Mouse (Mus musculus): ENCODE data around the gene Ccdc60. TPM values are rescaled to one million over a fixed set of nuclear protein-coding genes. Genes with fewer than 3 reads are reported as not detected.

The Ccdc60 gene
- polyA plus RNA-seq, 1 experiment from 2014 or later: 0.74 TPM

GRCm38 (mm10) chr5:116108651-116109050 is 180.1 kb downstream of the Ccdc60 start:
- WGBS: 86% methylated on average over 10 of the region's 10 CpGs
- ATAC-seq (replicated peaks; ENCODE audit: low FRiP score): no peak

DNA sequence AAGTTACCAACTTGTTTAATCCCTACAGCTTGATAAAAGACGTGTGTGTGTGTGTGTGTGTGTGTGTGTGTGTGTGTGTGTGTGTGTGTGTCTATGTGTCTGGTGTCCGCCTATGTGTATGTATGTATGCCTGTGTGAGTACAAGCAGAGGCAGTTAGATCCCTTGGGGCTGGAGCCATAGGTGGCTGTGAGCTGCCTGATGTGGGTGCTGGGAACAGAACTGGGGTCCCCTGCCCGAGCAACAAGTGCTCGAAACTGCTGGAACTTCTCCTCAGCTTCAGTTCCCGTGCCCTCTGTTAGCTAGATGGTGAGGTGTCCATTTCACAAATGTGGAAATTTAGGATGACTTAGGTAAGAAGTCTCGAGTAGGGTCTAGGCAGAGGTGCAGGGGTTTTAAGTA is 204.6 kb downstream of the Ccdc60 start:
- H3K4me1 ChIP-seq: peaks cover 4% of the 10 kb centered on the region; the same call in 1 of the 2 replicates
- no peaks in the 10 kb centered on the region for H3K36me3 ChIP-seq
- peaks cover 30% of the 10 kb centered on the region for H3K27me3 ChIP-seq
- WGBS: 90% methylated on average over 6 of the region's 6 CpGs
- ATAC-seq (replicated peaks; ENCODE audit: low FRiP score): no peak
- H3K9me3 ChIP-seq (replicated peaks): no peaks in the 10 kb centered on the region
- no peak overlapping the region for H3K4me3 ChIP-seq (replicated peaks)
- H3K27ac ChIP-seq: no peak overlapping the region
- H3K4me2 ChIP-seq: no peak overlapping the region
- H3K9ac ChIP-seq: no peak overlapping the region

More at GRCm38 (mm10) chr5:116108651-116109050, 180.1 kb downstream of the Ccdc60 start:
- Histone ChIP-seq H3K27me3 (no peaks in the 10 kb centered on the region), H3K4me2 (no peak overlapping the region), H3K9me3 (replicated peaks) (no peaks in the 10 kb centered on the region), H3K36me3 (no peaks in the 10 kb centered on the region), H3K4me3 (replicated peaks) (no peak overlapping the region), H3K4me1 (no peaks in the 10 kb centered on the region), H3K9ac (no peak overlapping the region), H3K27ac (no peak overlapping the region)

DNA sequence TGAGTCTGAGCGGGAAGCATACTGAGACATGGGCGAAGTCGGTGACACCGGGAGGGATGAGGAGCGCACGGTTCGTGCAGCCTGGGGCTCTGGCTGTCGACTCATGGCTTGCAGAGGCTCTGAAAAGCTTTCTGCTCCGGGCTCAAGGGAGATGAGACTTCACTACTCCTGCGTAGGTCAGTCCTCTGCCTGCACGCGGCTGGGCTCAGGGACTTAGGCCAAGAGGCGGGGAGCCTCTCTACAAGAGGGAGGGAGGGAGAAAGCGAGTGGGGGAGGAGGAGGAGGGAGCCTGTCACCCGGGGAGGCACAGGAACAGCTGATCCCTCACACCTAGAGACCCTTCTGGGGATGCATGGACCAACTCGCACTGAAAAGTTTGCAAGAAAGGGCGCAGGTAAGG is 205.7 kb downstream of the Ccdc60 start, which contains the start of gene Tmem233:
Gene Tmem233 (minus strand): TSS at position 164 of the 400 bp plus-strand sequence.
- Histone ChIP-seq H3K27me3 (peaks cover 30% of the 10 kb centered on the region), H3K27ac (no peak within 1 kb of the TSS), H3K9ac (no peak within 1 kb of the TSS), H3K4me3 (replicated peaks) (no peak within 1 kb of the TSS), H3K4me1 (peaks cover 4% of the 10 kb centered on the region; the same call in 1 of the 2 replicates), H3K4me2 (no peak within 1 kb of the TSS), H3K36me3 (no peaks in the 10 kb centered on the region), H3K9me3 (replicated peaks) (no peaks in the 10 kb centered on the region)
- 15% methylated on average over 17 of the region's 17 CpGs for WGBS
- ATAC-seq (replicated peaks; ENCODE audit: low FRiP score): no peak

DNA sequence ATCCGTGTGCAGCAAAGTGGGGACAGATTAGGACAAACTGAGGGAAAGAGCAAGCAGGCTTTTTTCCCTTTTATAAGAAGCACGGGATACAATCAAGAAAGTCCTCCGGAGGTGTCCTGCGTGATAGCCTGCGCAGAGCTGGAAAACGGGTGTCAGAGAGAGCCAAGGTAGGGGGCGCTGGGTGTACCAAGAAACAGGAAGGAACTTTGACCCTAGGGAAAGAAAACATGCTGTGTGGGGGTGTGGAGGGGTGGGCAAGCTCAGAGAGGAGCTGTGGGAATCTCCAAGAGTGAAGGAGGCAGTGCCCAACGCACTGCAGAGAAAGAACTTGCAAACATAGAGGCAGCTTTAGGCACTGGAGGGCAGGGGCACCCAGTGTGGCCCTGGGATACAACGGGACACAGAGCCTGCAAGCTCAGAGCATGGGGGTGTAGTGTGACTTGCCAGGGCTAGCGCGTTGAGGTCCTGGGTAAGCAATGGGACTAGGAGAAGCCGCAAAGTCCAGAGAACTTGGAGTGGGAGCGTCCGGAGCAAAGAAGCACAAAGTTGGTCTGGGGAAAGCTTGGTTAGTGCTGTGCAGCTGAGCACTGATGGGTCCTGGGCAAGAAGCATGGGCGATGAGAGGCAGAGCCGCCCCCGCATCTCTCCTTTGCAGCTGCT is 206.4 kb downstream of the Ccdc60 start:
- H3K27me3 ChIP-seq: peaks cover 30% of the 10 kb centered on the region
- peaks cover 4% of the 10 kb centered on the region; the same call in 1 of the 2 replicates for H3K4me1 ChIP-seq
- ATAC-seq (replicated peaks; ENCODE audit: low FRiP score): no peak
- 35% methylated on average over 17 of the region's 17 CpGs for WGBS
- no peaks in the 10 kb centered on the region for H3K36me3 ChIP-seq
- H3K4me2 ChIP-seq: no peak overlapping the region
- H3K4me3 ChIP-seq (replicated peaks): no peak overlapping the region
- H3K9ac ChIP-seq: no peak overlapping the region
- H3K9me3 ChIP-seq (replicated peaks): no peaks in the 10 kb centered on the region
- H3K27ac ChIP-seq: no peak overlapping the region

- no peaks in the 10 kb centered on the region for H3K36me3 ChIP-seq
- H3K4me2 ChIP-seq: no peak overlapping the region
- H3K4me3 ChIP-seq (replicated peaks): no peak overlapping the region
- ATAC-seq (replicated peaks; ENCODE audit: low FRiP score): no peak
- no peaks in the 10 kb centered on the region for H3K9me3 ChIP-seq (replicated peaks)
- H3K27me3 ChIP-seq: peaks cover 30% of the 10 kb centered on the region
- peaks cover 4% of the 10 kb centered on the region; the same call in 1 of the 2 replicates for H3K4me1 ChIP-seq
- no peak overlapping the region for H3K9ac ChIP-seq
- no peak overlapping the region for H3K27ac ChIP-seq
- 75% methylated on average over 7 of the region's 7 CpGs for WGBS
Observed at GRCm38 (mm10) chr5:116081616-116082015, 207.2 kb downstream of the Ccdc60 start.

DNA sequence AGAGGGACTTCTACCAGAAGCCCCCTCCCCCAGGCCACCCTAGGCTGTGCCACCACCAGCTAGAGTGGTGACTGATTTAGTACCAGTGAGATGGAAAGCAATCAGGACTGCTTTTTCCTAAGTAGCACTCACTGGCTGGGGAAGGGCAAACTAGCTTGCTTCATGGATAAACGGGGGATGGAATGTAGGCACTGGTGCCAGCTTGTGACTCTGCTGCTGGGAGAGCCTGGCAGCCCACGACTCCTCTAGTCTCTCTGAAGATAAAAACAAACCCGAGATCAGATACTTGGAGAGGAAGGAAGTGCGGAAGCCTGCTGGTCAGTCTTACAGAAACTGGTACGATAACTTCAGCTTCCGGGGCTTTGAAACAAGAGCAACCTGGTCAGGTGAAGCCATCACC is 208.0 kb downstream of the Ccdc60 start:
- ATAC-seq (replicated peaks; ENCODE audit: low FRiP score): no peak
- H3K27me3 ChIP-seq: peaks cover 30% of the 10 kb centered on the region
- H3K4me1 ChIP-seq: peaks cover 4% of the 10 kb centered on the region; the same call in 1 of the 2 replicates
- no peak overlapping the region for H3K27ac ChIP-seq
- H3K9ac ChIP-seq: no peak overlapping the region
- H3K4me3 ChIP-seq (replicated peaks): no peak overlapping the region
- WGBS: 58% methylated on average over 6 of the region's 6 CpGs
- no peaks in the 10 kb centered on the region for H3K36me3 ChIP-seq
- H3K4me2 ChIP-seq: no peak overlapping the region
- no peaks in the 10 kb centered on the region for H3K9me3 ChIP-seq (replicated peaks)

Other genes with a start within 250 kb of the Ccdc60 start
- not detected in 2 replicates for gene Tmem233, start 205.7 kb downstream of the Ccdc60 start, polyA plus RNA-seq (2015; fragmentation: Nextera tagmentation; extraction: Ambion mirVana)
- 4.8 and 8.0 TPM in 2 replicates for gene Hspb8, start 133.9 kb upstream of the Ccdc60 start, polyA plus RNA-seq (2015; fragmentation: Nextera tagmentation; extraction: Ambion mirVana)

Measured in kidney, embryonic 15.5 days (tissue).